Mouse (Mus musculus): ENCODE measurements around the gene Ube2g1. TPM values are rescaled to one million over a fixed set of nuclear protein-coding genes. Genes with fewer than 3 reads are reported as not detected.
A peak's percentile ranks its signal among the peaks of the same experiment; 100 is the strongest.

The Ube2g1 gene
- polyA plus RNA-seq, 1 experiment, result 52.2 TPM

- no peak for DNase-seq (ENCODE audit: low read depth)
- TF ChIP-seq POLR2A (IDR thresholded peaks at IDR 0.05; ENCODE audit: borderline replicate concordance, extremely low read depth, insufficient read depth, insufficient read length, poor library complexity, severe bottlenecking), result no peak
- no peak for TF ChIP-seq CTCF (IDR thresholded peaks at IDR 0.05; ENCODE audit: borderline replicate concordance, extremely low read depth, insufficient read depth, insufficient read length)
Observed at GRCm38 (mm10) chr11:72671294-72671988, 64.4 kb downstream of the Ube2g1 start.

GRCm38 (mm10) chr11:72672438-72672837, 65.4 kb downstream of the Ube2g1 start:
- TF ChIP-seq CTCF (IDR thresholded peaks at IDR 0.05; ENCODE audit: borderline replicate concordance, extremely low read depth, insufficient read depth, insufficient read length) (no peak), POLR2A (IDR thresholded peaks at IDR 0.05; ENCODE audit: borderline replicate concordance, extremely low read depth, insufficient read depth, insufficient read length, poor library complexity, severe bottlenecking) (no peak)
- DNase-seq (ENCODE audit: low read depth), result no peak

- TF ChIP-seq POLR2A (IDR thresholded peaks at IDR 0.05; ENCODE audit: borderline replicate concordance, extremely low read depth, insufficient read depth, insufficient read length, poor library complexity, severe bottlenecking), result no peak
- TF ChIP-seq CTCF (IDR thresholded peaks at IDR 0.05; ENCODE audit: borderline replicate concordance, extremely low read depth, insufficient read depth, insufficient read length), result no peak
- DNase-seq (ENCODE audit: low read depth), result no peak
Observed at GRCm38 (mm10) chr11:72675280-72675679, 68.2 kb downstream of the Ube2g1 start.

- no peak for DNase-seq (ENCODE audit: low read depth)
- TF ChIP-seq CTCF (IDR thresholded peaks at IDR 0.05; ENCODE audit: borderline replicate concordance, extremely low read depth, insufficient read depth, insufficient read length) (no peak), POLR2A (IDR thresholded peaks at IDR 0.05; ENCODE audit: borderline replicate concordance, extremely low read depth, insufficient read depth, insufficient read length, poor library complexity, severe bottlenecking) (no peak)
Observed at GRCm38 (mm10) chr11:72680726-72681125, 73.6 kb downstream of the Ube2g1 start.

- TF ChIP-seq CTCF (IDR thresholded peaks at IDR 0.05; ENCODE audit: borderline replicate concordance, extremely low read depth, insufficient read depth, insufficient read length) (no peak), POLR2A (IDR thresholded peaks at IDR 0.05; ENCODE audit: borderline replicate concordance, extremely low read depth, insufficient read depth, insufficient read length, poor library complexity, severe bottlenecking) (no peak)
- DNase-seq (ENCODE audit: low read depth), result peak; percentile 2
Observed at GRCm38 (mm10) chr11:72683402-72683801, 76.3 kb downstream of the Ube2g1 start.

GRCm38 (mm10) chr11:72686697-72687096, 79.6 kb downstream of the Ube2g1 start:
- no peak for DNase-seq (ENCODE audit: low read depth)
- TF ChIP-seq CTCF (IDR thresholded peaks at IDR 0.05; ENCODE audit: borderline replicate concordance, extremely low read depth, insufficient read depth, insufficient read length) (no peak), POLR2A (IDR thresholded peaks at IDR 0.05; ENCODE audit: borderline replicate concordance, extremely low read depth, insufficient read depth, insufficient read length, poor library complexity, severe bottlenecking) (no peak)

GRCm38 (mm10) chr11:72688242-72688641, 81.2 kb downstream of the Ube2g1 start:
- TF ChIP-seq CTCF (IDR thresholded peaks at IDR 0.05; ENCODE audit: borderline replicate concordance, extremely low read depth, insufficient read depth, insufficient read length), result no peak
- TF ChIP-seq POLR2A (IDR thresholded peaks at IDR 0.05; ENCODE audit: borderline replicate concordance, extremely low read depth, insufficient read depth, insufficient read length, poor library complexity, severe bottlenecking), result no peak
- DNase-seq (ENCODE audit: low read depth), result no peak

- no peak for TF ChIP-seq CTCF (IDR thresholded peaks at IDR 0.05; ENCODE audit: borderline replicate concordance, extremely low read depth, insufficient read depth, insufficient read length)
- no peak for DNase-seq (ENCODE audit: low read depth)
Observed at GRCm38 (mm10) chr11:72689115-72689514, 82.0 kb downstream of the Ube2g1 start.

GRCm38 (mm10) chr11:72689551-72690510, 82.7 kb downstream of the Ube2g1 start, which contains the start of gene Ankfy1:
Ankfy1 (plus strand) TSS chr11:72690006.
- DNase-seq (ENCODE audit: low read depth), result peak; percentile 97
- TF ChIP-seq CTCF (IDR thresholded peaks at IDR 0.05; ENCODE audit: borderline replicate concordance, extremely low read depth, insufficient read depth, insufficient read length) (no peak), POLR2A (IDR thresholded peaks at IDR 0.05; ENCODE audit: borderline replicate concordance, extremely low read depth, insufficient read depth, insufficient read length, poor library complexity, severe bottlenecking) (peak; percentile 86; the same call in 1 of the 2 replicates)

GRCm38 (mm10) chr11:72692353-72692752, 85.3 kb downstream of the Ube2g1 start:
- TF ChIP-seq POLR2A (IDR thresholded peaks at IDR 0.05; ENCODE audit: borderline replicate concordance, extremely low read depth, insufficient read depth, insufficient read length, poor library complexity, severe bottlenecking) (no peak), CTCF (IDR thresholded peaks at IDR 0.05; ENCODE audit: borderline replicate concordance, extremely low read depth, insufficient read depth, insufficient read length) (no peak)
- DNase-seq (ENCODE audit: low read depth), result no peak

- TF ChIP-seq POLR2A (IDR thresholded peaks at IDR 0.05; ENCODE audit: borderline replicate concordance, extremely low read depth, insufficient read depth, insufficient read length, poor library complexity, severe bottlenecking) (no peak), CTCF (IDR thresholded peaks at IDR 0.05; ENCODE audit: borderline replicate concordance, extremely low read depth, insufficient read depth, insufficient read length) (no peak)
Observed at GRCm38 (mm10) chr11:72695025-72695424, 87.9 kb downstream of the Ube2g1 start.

More at GRCm38 (mm10) chr11:72695025-72695424, 87.9 kb downstream of the Ube2g1 start:
- DNase-seq (ENCODE audit: low read depth), result no peak
